Mouse (Mus musculus): ENCODE results near the gene Bcar1. TPM values are rescaled to one million over a fixed set of nuclear protein-coding genes. Genes with fewer than 3 reads are reported as not detected.

Gene Bcar1
- polyA plus RNA-seq, 1 experiment from 2014 or later, result 35.3 TPM

- H3K9ac ChIP-seq (ENCODE audit: low read depth, low read length), result no peak overlapping the region
- ATAC-seq (ENCODE audit: low read depth), result no peak
These were observed 21.5 kb upstream of the Bcar1 start for GRCm38 (mm10) chr8:111765096-111765495.

GRCm38 (mm10) chr8:111760708-111761107, 17.1 kb upstream of the Bcar1 start:
- H3K4me2 ChIP-seq (ENCODE audit: low read depth, low read length), result no peak overlapping the region
- no peak overlapping the region for H3K4me3 ChIP-seq (ENCODE audit: low read depth, low read length)
- no peak overlapping the region for H3K27ac ChIP-seq (replicated peaks; ENCODE audit: low read depth, low read length)
- peaks cover 3% of the 10 kb centered on the region; the same call in 1 of the 2 replicates for H3K4me1 ChIP-seq (ENCODE audit: control insufficient read depth, insufficient read depth, low read length)
- H3K27me3 ChIP-seq (replicated peaks; ENCODE audit: control insufficient read depth, insufficient read depth, low read length), result no peaks in the 10 kb centered on the region
- H3K9me3 ChIP-seq (ENCODE audit: control insufficient read depth, low read length), result no peaks in the 10 kb centered on the region
- whole genome bisulfite sequencing, result 77% methylated on average over 13 of the region's 13 CpGs
- H3K9ac ChIP-seq (ENCODE audit: low read depth, low read length), result no peak overlapping the region
- 0 out of 2 replicates have a peak, but pooled peaks cover 1% of the 10 kb centered on the region for H3K36me3 ChIP-seq (ENCODE audit: control insufficient read depth, insufficient read depth, low read length)
- ATAC-seq (ENCODE audit: low read depth), result no peak
- no peak for DNase-seq (ENCODE audit: low spot score)

More at GRCm38 (mm10) chr8:111765096-111765495, 21.5 kb upstream of the Bcar1 start:
- 97% methylated on average over 9 of the region's 9 CpGs for WGBS
- Histone ChIP-seq H3K36me3 (ENCODE audit: control insufficient read depth, insufficient read depth, low read length) (peaks cover 33% of the 10 kb centered on the region), H3K9me3 (ENCODE audit: control insufficient read depth, low read length) (no peaks in the 10 kb centered on the region), H3K4me3 (ENCODE audit: low read depth, low read length) (no peak overlapping the region), H3K27me3 (replicated peaks; ENCODE audit: control insufficient read depth, insufficient read depth, low read length) (no peaks in the 10 kb centered on the region), H3K27ac (replicated peaks; ENCODE audit: low read depth, low read length) (no peak overlapping the region), H3K4me1 (ENCODE audit: control insufficient read depth, insufficient read depth, low read length) (peaks cover 7% of the 10 kb centered on the region; the same call in 1 of the 2 replicates), H3K4me2 (ENCODE audit: low read depth, low read length) (no peak overlapping the region)
- DNase-seq (ENCODE audit: low spot score), result no peak

GRCm38 (mm10) chr8:111758817-111759216, 15.2 kb upstream of the Bcar1 start:
- Histone ChIP-seq H3K4me2 (ENCODE audit: low read depth, low read length) (no peak overlapping the region), H3K4me1 (ENCODE audit: control insufficient read depth, insufficient read depth, low read length) (peaks cover 3% of the 10 kb centered on the region; the same call in 1 of the 2 replicates), H3K27me3 (replicated peaks; ENCODE audit: control insufficient read depth, insufficient read depth, low read length) (no peaks in the 10 kb centered on the region), H3K9me3 (ENCODE audit: control insufficient read depth, low read length) (no peaks in the 10 kb centered on the region), H3K36me3 (ENCODE audit: control insufficient read depth, insufficient read depth, low read length) (no peaks in the 10 kb centered on the region), H3K27ac (replicated peaks; ENCODE audit: low read depth, low read length) (no peak overlapping the region), H3K4me3 (ENCODE audit: low read depth, low read length) (no peak overlapping the region), H3K9ac (ENCODE audit: low read depth, low read length) (no peak overlapping the region)
- WGBS, result 83% methylated on average over 5 of the region's 5 CpGs
- no peak for ATAC-seq (ENCODE audit: low read depth)
- DNase-seq (ENCODE audit: low spot score), result no peak

DNA sequence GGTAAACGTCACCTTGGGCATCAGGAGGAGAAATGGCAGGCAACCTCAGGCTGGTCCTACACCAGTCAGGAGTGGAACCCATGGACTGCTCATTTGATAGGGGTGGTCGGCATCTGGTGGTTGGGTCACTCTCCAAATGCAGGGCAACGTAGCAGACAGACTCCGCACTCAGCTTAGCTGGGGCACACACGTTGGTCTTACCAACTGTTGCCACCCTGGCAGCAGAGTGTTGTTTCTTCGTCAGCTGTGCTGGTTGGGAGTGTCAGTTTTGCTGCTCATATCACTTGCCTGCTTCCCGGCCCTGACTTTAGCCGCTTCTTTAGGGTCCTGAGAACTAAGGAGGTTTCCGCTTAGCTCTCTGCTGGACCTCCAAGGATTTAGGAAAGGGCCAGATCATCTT, 14.0 kb upstream of the Bcar1 start:
- Histone ChIP-seq H3K9ac (ENCODE audit: low read depth, low read length) (no peak overlapping the region), H3K36me3 (ENCODE audit: control insufficient read depth, insufficient read depth, low read length) (no peaks in the 10 kb centered on the region), H3K4me2 (ENCODE audit: low read depth, low read length) (no peak overlapping the region), H3K27me3 (replicated peaks; ENCODE audit: control insufficient read depth, insufficient read depth, low read length) (no peaks in the 10 kb centered on the region), H3K27ac (replicated peaks; ENCODE audit: low read depth, low read length) (no peak overlapping the region), H3K4me3 (ENCODE audit: low read depth, low read length) (no peak overlapping the region), H3K9me3 (ENCODE audit: control insufficient read depth, low read length) (no peaks in the 10 kb centered on the region), H3K4me1 (ENCODE audit: control insufficient read depth, insufficient read depth, low read length) (peaks cover 3% of the 10 kb centered on the region; the same call in 1 of the 2 replicates)
- ATAC-seq (ENCODE audit: low read depth), result no peak
- WGBS, result 87% methylated on average over 9 of the region's 9 CpGs
- DNase-seq (ENCODE audit: low spot score), result no peak

- H3K27ac ChIP-seq (replicated peaks; ENCODE audit: low read depth, low read length), result no peak overlapping the region
- no peaks in the 10 kb centered on the region for H3K9me3 ChIP-seq (ENCODE audit: control insufficient read depth, low read length)
- H3K4me3 ChIP-seq (ENCODE audit: low read depth, low read length), result no peak overlapping the region
- no peaks in the 10 kb centered on the region for H3K36me3 ChIP-seq (ENCODE audit: control insufficient read depth, insufficient read depth, low read length)
- no peak overlapping the region for H3K9ac ChIP-seq (ENCODE audit: low read depth, low read length)
- no peaks in the 10 kb centered on the region for H3K27me3 ChIP-seq (replicated peaks; ENCODE audit: control insufficient read depth, insufficient read depth, low read length)
- no peak overlapping the region for H3K4me2 ChIP-seq (ENCODE audit: low read depth, low read length)
- DNase-seq (ENCODE audit: low spot score) (no peak), ATAC-seq (ENCODE audit: low read depth) (no peak)
- WGBS, result 84% methylated on average over 6 of the region's 6 CpGs
- H3K4me1 ChIP-seq (ENCODE audit: control insufficient read depth, insufficient read depth, low read length), result no peaks in the 10 kb centered on the region
These were observed 11.1 kb upstream of the Bcar1 start for GRCm38 (mm10) chr8:111754736-111755135.

- H3K9ac ChIP-seq (ENCODE audit: low read depth, low read length), result no peak overlapping the region
- H3K9me3 ChIP-seq (ENCODE audit: control insufficient read depth, low read length), result no peaks in the 10 kb centered on the region
- ATAC-seq (ENCODE audit: low read depth), result no peak
- 46% methylated on average over 2 of the region's 2 CpGs for WGBS
- no peak overlapping the region for H3K4me2 ChIP-seq (ENCODE audit: low read depth, low read length)
- no peaks in the 10 kb centered on the region for H3K27me3 ChIP-seq (replicated peaks; ENCODE audit: control insufficient read depth, insufficient read depth, low read length)
- no peak overlapping the region for H3K4me3 ChIP-seq (ENCODE audit: low read depth, low read length)
- no peaks in the 10 kb centered on the region for H3K4me1 ChIP-seq (ENCODE audit: control insufficient read depth, insufficient read depth, low read length)
- DNase-seq (ENCODE audit: low spot score), result no peak
- no peaks in the 10 kb centered on the region for H3K36me3 ChIP-seq (ENCODE audit: control insufficient read depth, insufficient read depth, low read length)
- H3K27ac ChIP-seq (replicated peaks; ENCODE audit: low read depth, low read length), result no peak overlapping the region
These were observed 10.5 kb upstream of the Bcar1 start for GRCm38 (mm10) chr8:111754088-111754487.

- no peak overlapping the region for H3K4me2 ChIP-seq (ENCODE audit: low read depth, low read length)
- no peaks in the 10 kb centered on the region for H3K36me3 ChIP-seq (ENCODE audit: control insufficient read depth, insufficient read depth, low read length)
- 38% methylated on average over 6 of the region's 6 CpGs for WGBS
- ATAC-seq (ENCODE audit: low read depth) (no peak), DNase-seq (ENCODE audit: low spot score) (no peak)
- no peaks in the 10 kb centered on the region for H3K9me3 ChIP-seq (ENCODE audit: control insufficient read depth, low read length)
- no peak overlapping the region for H3K4me3 ChIP-seq (ENCODE audit: low read depth, low read length)
- no peak overlapping the region for H3K27ac ChIP-seq (replicated peaks; ENCODE audit: low read depth, low read length)
- H3K4me1 ChIP-seq (ENCODE audit: control insufficient read depth, insufficient read depth, low read length), result peaks cover 22% of the 10 kb centered on the region
- no peak overlapping the region for H3K9ac ChIP-seq (ENCODE audit: low read depth, low read length)
- H3K27me3 ChIP-seq (replicated peaks; ENCODE audit: control insufficient read depth, insufficient read depth, low read length), result no peaks in the 10 kb centered on the region
These were observed 5.2 kb upstream of the Bcar1 start for GRCm38 (mm10) chr8:111748766-111749165.

DNA sequence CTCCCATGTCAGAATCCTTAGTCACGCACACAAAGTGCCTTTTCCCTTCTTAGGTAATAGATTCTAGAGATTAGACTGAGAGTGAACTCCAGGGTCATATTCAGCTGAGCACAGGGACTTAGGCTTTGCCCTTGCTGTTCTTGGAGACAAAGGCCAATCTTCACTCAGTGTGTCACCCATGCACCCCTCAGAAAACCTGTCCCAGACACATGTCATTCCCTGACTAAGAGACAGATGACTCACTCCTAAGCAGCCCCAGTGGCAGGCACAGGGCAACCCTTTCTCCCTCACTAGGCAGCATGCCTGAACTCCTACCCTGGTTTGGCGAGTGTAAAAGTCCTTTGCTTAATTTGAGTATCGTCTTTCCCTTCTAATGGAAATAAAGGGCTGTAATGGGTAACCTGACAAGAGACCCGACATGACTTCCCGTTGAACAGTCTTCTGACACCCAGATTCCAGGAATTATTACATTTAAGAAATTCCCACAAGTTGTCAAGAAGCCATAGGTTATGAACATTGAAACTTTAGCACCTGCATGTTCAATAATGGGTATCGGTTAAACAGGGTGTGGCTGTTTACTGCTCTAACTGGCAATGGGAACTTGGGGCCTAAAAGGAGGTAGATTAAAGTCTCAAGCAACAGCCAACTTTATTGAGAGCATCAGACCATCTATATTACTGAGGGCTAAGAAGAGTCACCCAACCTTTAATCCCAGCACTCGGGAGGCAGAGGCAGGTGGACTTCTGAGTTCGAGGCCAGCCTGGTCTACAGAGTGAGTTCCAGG, 4.4 kb upstream of the Bcar1 start:
- no peak overlapping the region for H3K4me3 ChIP-seq (ENCODE audit: low read depth, low read length)
- no peak overlapping the region for H3K4me2 ChIP-seq (ENCODE audit: low read depth, low read length)
- no peak overlapping the region for H3K27ac ChIP-seq (replicated peaks; ENCODE audit: low read depth, low read length)
- H3K9ac ChIP-seq (ENCODE audit: low read depth, low read length), result no peak overlapping the region
- DNase-seq (ENCODE audit: low spot score), result no peak
- no peaks in the 10 kb centered on the region for H3K27me3 ChIP-seq (replicated peaks; ENCODE audit: control insufficient read depth, insufficient read depth, low read length)
- peaks cover 22% of the 10 kb centered on the region for H3K4me1 ChIP-seq (ENCODE audit: control insufficient read depth, insufficient read depth, low read length)
- H3K36me3 ChIP-seq (ENCODE audit: control insufficient read depth, insufficient read depth, low read length), result no peaks in the 10 kb centered on the region
- WGBS, result 69% methylated on average over 8 of the region's 8 CpGs
- H3K9me3 ChIP-seq (ENCODE audit: control insufficient read depth, low read length), result no peaks in the 10 kb centered on the region
- no peak for ATAC-seq (ENCODE audit: low read depth)

All from embryonic facial prominence, embryonic 14.5 days (tissue).